Mouse (Mus musculus) midbrain, postnatal 0 days (tissue): ENCODE data around the gene Rnf123. TPM values are rescaled to one million over a fixed set of nuclear protein-coding genes. Genes with fewer than 3 reads are reported as not detected.

Experiments
- ATAC-seq: fragments of 200-750 bp; cut with Nextera tagmentation; 2 replicates; pipeline ENCODE4 v1.8.0; 2017; ENCODE audit warnings: moderate number of reproducible peaks, mild to moderate bottlenecking, moderate TSS enrichment, moderate library complexity; ENCODE audit not compliant: low FRiP score
- DNase-seq: peaks from one replicate; pipeline ENCODE4 v3.0.0-alpha.2; 2015; ENCODE audit warnings: low spot score
- H3K27ac ChIP-seq: fragments of 300-500 bp; sonication (generic); 2 replicates; pipeline ENCODE4 v1.5.1; 2014; ENCODE audit warnings: low read depth, mild to moderate bottlenecking, low read length, mixed read lengths
- H3K27me3 ChIP-seq: fragments of 300-500 bp; sonication (generic); 2 replicates; pipeline ENCODE4 v1.6.1; 2014; ENCODE audit warnings: low read length, control low read depth, mixed read lengths; ENCODE audit not compliant: insufficient read depth
- H3K36me3 ChIP-seq: fragments of 300-500 bp; sonication (generic); 2 replicates; pipeline ENCODE4 v1.6.1; 2014; ENCODE audit warnings: low read length, control low read depth, mixed read lengths; ENCODE audit not compliant: insufficient read depth
- H3K4me1 ChIP-seq: fragments of 300-500 bp; sonication (generic); 2 replicates; pipeline ENCODE4 v1.6.1; 2014; ENCODE audit warnings: mild to moderate bottlenecking, control low read depth, antibody characterized with exemption, low read length, mixed read lengths; ENCODE audit not compliant: insufficient read depth
- H3K4me2 ChIP-seq: fragments of 300-500 bp; sonication (generic); 2 replicates; pipeline ENCODE4 v1.6.1; 2014; ENCODE audit warnings: low read depth, mild to moderate bottlenecking, low read length, mixed read lengths; ENCODE audit not compliant: poor library complexity, severe bottlenecking
- H3K4me3 ChIP-seq: fragments of 300-500 bp; sonication (generic); 2 replicates; pipeline ENCODE4 v1.5.1; 2014; ENCODE audit warnings: low read depth, mild to moderate bottlenecking, low read length, moderate library complexity
- H3K9ac ChIP-seq: fragments of 300-500 bp; sonication (generic); replicated peaks from 2 replicates; pipeline ENCODE4 v1.6.1; 2014; ENCODE audit warnings: mild to moderate bottlenecking, low read length, moderate library complexity, mixed read lengths; ENCODE audit not compliant: poor library complexity, severe bottlenecking
- H3K9me3 ChIP-seq: fragments of 300-500 bp; sonication (generic); 2 replicates; pipeline ENCODE4 v1.6.1; 2016; ENCODE audit warnings: low read length, control low read depth
- CTCF ChIP-seq: IDR thresholded peaks from 2 replicates; pipeline ENCODE4 v1.5.1; 2016; ENCODE audit warnings: antibody characterized with exemption, mild to moderate bottlenecking
- WGBS: fragments of 180-500 bp; shearing (Covaris S2); extraction: QIAGEN DNeasy Blood & Tissue Kit; methylation state at CpG from one replicate; pipeline ENCODE4 v1.1.7; 2014; 5-methylcytosine and 5-hydroxymethylcytosine counted together
- polyA plus RNA-seq: library from polyadenylated mRNA; unstranded; fragments of >200 nt; fragmentation: Nextera tagmentation; extraction: Ambion mirVana; gene quantifications from 2 replicates; pipeline ENCODE4 v1.2.1, GENCODE M21; 2015
- total RNA-seq: library from RNA; depleted of rRNA; stranded (reverse); fragments of >200 nt; gene quantifications from 2 replicates; pipeline ENCODE4 v1.2.3, GENCODE M21; 2014

Gene Rnf123
- total and polyA plus RNA-seq, 2 experiments from 2014 or later, result 44.1 to 46.3 TPM

DNA sequence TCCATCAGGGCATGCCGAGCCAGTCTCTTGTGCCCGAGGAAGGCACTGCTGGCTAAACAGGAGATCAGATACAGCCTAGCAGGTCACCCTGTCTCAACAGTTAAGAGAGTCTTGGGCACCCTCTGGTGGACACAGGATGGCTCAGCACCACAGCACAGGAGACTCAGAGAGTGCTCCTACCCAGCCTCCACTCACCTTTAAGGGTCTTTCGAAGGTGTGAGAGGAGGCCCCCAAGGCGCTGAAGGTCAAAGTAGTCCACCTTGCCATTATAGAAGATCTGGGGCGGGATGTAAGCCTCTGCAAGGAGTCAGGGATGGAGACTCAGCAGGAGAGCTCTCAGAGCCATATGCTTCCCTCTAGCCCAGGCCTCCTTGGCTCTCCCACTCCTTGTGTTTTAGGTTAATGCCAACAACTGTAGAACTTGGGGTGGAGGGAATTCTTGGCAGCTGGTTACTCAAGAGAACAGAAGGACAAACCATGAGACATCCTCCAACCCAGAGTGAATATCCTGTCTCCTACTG is 17.6 kb downstream of the Rnf123 start:
- peak; percentile 80 for TF ChIP-seq CTCF
- Histone ChIP-seq H3K4me3 (no peak overlapping the region), H3K27me3 (no peaks in the 10 kb centered on the region), H3K36me3 (peaks cover 61% of the 10 kb centered on the region), H3K9ac (no peak overlapping the region), H3K4me1 (no peaks in the 10 kb centered on the region), H3K4me2 (no peak overlapping the region), H3K27ac (no peak overlapping the region), H3K9me3 (no peaks in the 10 kb centered on the region)
- 36% methylated on average over 5 of the region's 5 CpGs for WGBS
- peak; percentile 68 for DNase-seq
- peak; percentile 70; the same call in 1 of the 2 replicates for ATAC-seq

DNA sequence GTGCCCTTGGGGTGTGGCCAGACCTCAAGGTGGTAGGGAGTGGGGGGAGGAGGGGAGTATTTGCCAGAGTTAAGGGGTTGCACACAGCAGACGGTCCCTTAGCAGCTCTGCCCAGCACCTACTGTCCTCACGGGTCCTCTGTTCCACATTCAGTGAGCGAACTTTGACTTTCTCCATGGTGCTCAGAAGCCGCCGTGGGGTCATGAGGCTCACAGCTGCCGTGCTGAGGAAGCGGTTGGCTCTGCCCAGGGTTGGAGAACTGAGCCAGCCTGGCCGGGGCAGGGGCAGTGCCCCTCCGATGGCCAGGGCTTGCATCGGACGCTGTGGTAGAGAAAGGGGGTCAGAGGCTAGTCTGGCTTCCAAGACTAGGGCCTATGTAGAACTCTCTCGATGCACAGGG is 19.8 kb downstream of the Rnf123 start:
- no peak for TF ChIP-seq CTCF
- DNase-seq (no peak), ATAC-seq (no peak)
- Histone ChIP-seq H3K4me2 (no peak overlapping the region), H3K9me3 (no peaks in the 10 kb centered on the region), H3K27me3 (no peaks in the 10 kb centered on the region), H3K36me3 (peaks cover 63% of the 10 kb centered on the region), H3K27ac (no peak overlapping the region), H3K4me1 (no peaks in the 10 kb centered on the region), H3K4me3 (no peak overlapping the region), H3K9ac (no peak overlapping the region)
- 94% methylated on average over 12 of the region's 12 CpGs for WGBS

DNA sequence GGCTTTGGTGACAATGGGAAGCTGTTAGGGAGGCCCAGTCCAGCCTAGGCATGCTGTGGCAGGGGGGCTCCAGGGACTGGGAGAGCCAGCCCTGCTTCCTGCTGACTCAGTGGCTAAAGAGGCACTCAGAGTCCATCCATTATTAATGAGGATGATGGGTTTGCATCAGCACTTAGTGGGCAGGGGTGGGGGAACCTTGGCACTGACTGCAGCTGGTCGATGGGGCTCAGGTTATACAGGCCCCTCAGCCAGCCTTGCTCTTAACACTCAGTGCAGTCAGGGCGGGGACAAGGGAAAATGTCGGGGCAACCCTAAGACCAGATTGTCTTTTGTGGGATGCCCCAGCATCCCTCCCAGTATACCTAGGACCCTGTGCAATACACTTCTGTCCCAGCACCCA is 21.0 kb downstream of the Rnf123 start:
- no peak for DNase-seq
- Histone ChIP-seq H3K27ac (no peak overlapping the region), H3K9ac (no peak overlapping the region), H3K4me3 (no peak overlapping the region), H3K27me3 (no peaks in the 10 kb centered on the region), H3K36me3 (peaks cover 74% of the 10 kb centered on the region), H3K4me1 (no peaks in the 10 kb centered on the region), H3K9me3 (no peaks in the 10 kb centered on the region), H3K4me2 (no peak overlapping the region)
- ATAC-seq, result no peak
- TF ChIP-seq CTCF, result no peak
- WGBS, result 79% methylated on average over 3 of the region's 3 CpGs

DNA sequence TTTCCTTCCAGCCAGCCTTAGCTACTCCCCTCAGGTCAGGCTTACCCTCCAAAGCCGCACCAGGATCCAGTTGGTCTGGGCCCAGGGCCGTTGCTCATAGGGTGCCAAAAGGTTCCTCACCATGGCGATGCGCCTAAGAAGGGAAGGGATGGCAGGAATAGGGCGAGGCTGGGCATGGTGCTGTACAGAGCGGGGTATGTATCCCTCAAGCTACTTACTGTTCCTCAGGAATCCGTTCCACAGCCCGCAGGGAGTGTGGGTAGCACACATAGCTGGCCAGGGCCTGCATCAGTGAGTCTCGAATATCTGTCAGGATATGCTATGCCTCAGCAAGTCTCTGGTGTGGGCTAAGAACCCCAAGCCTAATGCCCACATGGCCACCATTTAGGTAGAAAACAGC is 24.9 kb downstream of the Rnf123 start:
- no peaks in the 10 kb centered on the region for H3K4me1 ChIP-seq
- no peak overlapping the region for H3K27ac ChIP-seq
- H3K9ac ChIP-seq, result peak overlapping the region; percentile 33; the same call in 1 of the 2 replicates
- WGBS, result 94% methylated on average over 9 of the region's 9 CpGs
- ATAC-seq (no peak), DNase-seq (no peak)
- no peaks in the 10 kb centered on the region for H3K27me3 ChIP-seq
- no peak for TF ChIP-seq CTCF
- no peak overlapping the region for H3K4me3 ChIP-seq
- H3K4me2 ChIP-seq, result no peak overlapping the region
- H3K36me3 ChIP-seq, result peaks cover 74% of the 10 kb centered on the region
- H3K9me3 ChIP-seq, result no peaks in the 10 kb centered on the region

DNA sequence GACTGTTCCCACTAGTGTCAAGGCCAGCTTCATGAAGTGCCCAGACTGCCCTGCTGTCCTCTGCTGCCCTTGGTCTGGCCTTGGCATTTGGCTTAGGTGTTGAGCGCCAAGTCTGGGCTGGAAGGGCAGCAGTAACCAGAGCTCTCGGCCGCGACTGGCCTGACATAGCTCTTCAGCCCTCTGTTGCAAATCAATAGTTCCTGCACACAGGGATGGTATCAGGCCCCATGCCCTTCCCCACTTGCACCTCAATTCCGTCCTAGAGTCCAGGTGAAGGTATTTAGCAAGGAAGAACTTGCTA is 25.9 kb downstream of the Rnf123 start:
- no peak for DNase-seq
- peaks cover 63% of the 10 kb centered on the region for H3K36me3 ChIP-seq

DNA sequence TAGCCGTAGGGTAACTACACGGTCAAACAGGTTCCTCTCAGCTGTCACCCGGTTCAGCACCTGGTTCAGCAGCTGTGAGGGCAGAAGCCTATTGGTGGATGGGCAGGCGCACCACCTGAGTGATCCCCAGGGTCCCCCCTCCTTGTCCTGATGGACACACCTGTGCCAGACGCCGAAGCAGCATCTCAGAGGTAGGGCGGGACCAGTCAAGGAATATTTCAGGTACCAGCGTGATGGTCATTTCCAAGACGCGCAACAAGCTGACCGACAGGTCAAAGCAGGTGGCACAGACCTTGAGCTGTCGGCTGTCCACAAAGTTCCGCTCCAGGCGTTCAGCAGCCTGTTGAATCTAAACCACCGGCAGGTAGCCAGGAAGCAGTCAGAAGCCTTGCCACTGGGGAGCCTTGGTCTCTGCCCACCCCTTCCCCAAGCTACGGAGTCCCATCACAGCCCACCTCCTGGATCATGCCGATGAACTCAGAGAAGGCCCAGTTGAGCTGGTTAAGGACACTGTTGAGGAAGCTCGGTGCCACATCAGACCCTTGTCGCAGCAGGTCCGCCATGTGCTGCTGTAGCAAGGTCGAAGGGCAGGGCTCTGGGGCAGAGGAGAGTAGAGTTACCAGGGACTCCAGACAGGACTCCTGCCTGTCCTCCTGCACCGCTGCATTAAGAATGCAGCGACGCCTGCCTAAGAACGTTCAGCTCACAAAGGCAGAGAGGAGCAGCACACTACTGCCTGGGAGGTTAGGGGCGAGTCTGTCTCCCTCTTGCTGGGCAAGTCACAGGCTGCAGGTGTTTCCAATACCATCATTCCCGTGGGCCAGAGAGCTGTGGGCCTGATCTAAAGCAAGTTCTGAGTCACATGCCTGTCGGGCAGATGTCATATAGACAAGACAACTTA is 26.5 kb downstream of the Rnf123 start:
- no peak overlapping the region for H3K27ac ChIP-seq
- no peak for DNase-seq
- no peak overlapping the region for H3K4me3 ChIP-seq
- H3K36me3 ChIP-seq, result peaks cover 59% of the 10 kb centered on the region
- H3K4me1 ChIP-seq, result no peaks in the 10 kb centered on the region
- no peak overlapping the region for H3K9ac ChIP-seq
- H3K27me3 ChIP-seq, result no peaks in the 10 kb centered on the region
- WGBS, result 82% methylated on average over 28 of the region's 28 CpGs
- H3K4me2 ChIP-seq, result no peak overlapping the region
- ATAC-seq, result no peak
- no peaks in the 10 kb centered on the region for H3K9me3 ChIP-seq
- TF ChIP-seq CTCF, result no peak

More for the DNA sequence above, 25.9 kb downstream of the Rnf123 start:
- Histone ChIP-seq H3K4me1 (no peaks in the 10 kb centered on the region), H3K4me2 (no peak overlapping the region), H3K27me3 (no peaks in the 10 kb centered on the region), H3K9me3 (no peaks in the 10 kb centered on the region), H3K9ac (no peak overlapping the region), H3K4me3 (no peak overlapping the region), H3K27ac (no peak overlapping the region)
- no peak for ATAC-seq
- no peak for TF ChIP-seq CTCF
- 90% methylated on average over 5 of the region's 5 CpGs for WGBS
